Mouse (Mus musculus) lung, postnatal 10 days (tissue): ENCODE measurements around the gene Ccdc136.

Experiments used
- DNase-seq: peaks from one replicate; pipeline ENCODE4 v3.0.0; 2021

Gene Ccdc136

GRCm38 (mm10) chr6:29396714-29397540, 818 bp downstream of the Ccdc136 start:
- peak; percentile 12 for DNase-seq

GRCm38 (mm10) chr6:29397575-29397974, 1.5 kb downstream of the Ccdc136 start:
- peak; percentile 27 for DNase-seq

- no peak for DNase-seq
These were observed 3.7 kb downstream of the Ccdc136 start for GRCm38 (mm10) chr6:29399851-29400250.

- peak; percentile 26 for DNase-seq
These were observed 6.7 kb downstream of the Ccdc136 start for GRCm38 (mm10) chr6:29402693-29403342.

GRCm38 (mm10) chr6:29406412-29406811, 10.3 kb downstream of the Ccdc136 start:
- DNase-seq, result no peak

- no peak for DNase-seq
These were observed 19.3 kb downstream of the Ccdc136 start for GRCm38 (mm10) chr6:29415446-29415845.

- DNase-seq, result no peak
These were observed 24.5 kb downstream of the Ccdc136 start for GRCm38 (mm10) chr6:29420596-29420995.

GRCm38 (mm10) chr6:29425118-29425517, 29.0 kb downstream of the Ccdc136 start:
- DNase-seq, result no peak

- DNase-seq, result no peak
These were observed 30.2 kb downstream of the Ccdc136 start for GRCm38 (mm10) chr6:29426331-29426730.

- no peak for DNase-seq
These were observed 32.1 kb downstream of the Ccdc136 start for GRCm38 (mm10) chr6:29428171-29428570.

GRCm38 (mm10) chr6:29430681-29431420, 34.7 kb downstream of the Ccdc136 start:
- DNase-seq, result no peak

GRCm38 (mm10) chr6:29431473-29431872, 35.4 kb downstream of the Ccdc136 start:
- DNase-seq, result no peak

GRCm38 (mm10) chr6:29432156-29432555, 36.0 kb downstream of the Ccdc136 start:
- DNase-seq, result no peak

GRCm38 (mm10) chr6:29432676-29433037, 36.5 kb downstream of the Ccdc136 start:
- DNase-seq, result no peak

GRCm38 (mm10) chr6:29433038-29433803, 37.1 kb downstream of the Ccdc136 start, which contains the start of gene Flnc:
TSS of gene Flnc (plus strand) at chr6:29433256.
- DNase-seq, result peak; percentile 43

GRCm38 (mm10) chr6:29433804-29434795, 38.0 kb downstream of the Ccdc136 start:
- DNase-seq, result peak; percentile 37

GRCm38 (mm10) chr6:29434911-29435691, 39.0 kb downstream of the Ccdc136 start:
- DNase-seq, result peak; percentile 62

GRCm38 (mm10) chr6:29435940-29436451, 39.9 kb downstream of the Ccdc136 start:
- peak; percentile 46 for DNase-seq

- peak; percentile 75 for DNase-seq
These were observed 40.4 kb downstream of the Ccdc136 start for GRCm38 (mm10) chr6:29436461-29436934.

- peak; percentile 21 for DNase-seq
These were observed 43.1 kb downstream of the Ccdc136 start for GRCm38 (mm10) chr6:29439251-29439650.
